Mouse (Mus musculus) lung, postnatal 25 days (tissue): ENCODE measurements around the gene Hoxa5.

Experiments used
- DNase-seq: peaks from one replicate; pipeline ENCODE4 v3.0.0; 2022; ENCODE audit warnings: low spot score

Gene Hoxa5

GRCm38 (mm10) chr6:52240389-52241000 is 36.1 kb upstream of the Hoxa5 start, which contains the start of gene Hoxa10:
Gene Hoxa10, minus strand, starts transcription at chr6:52240854.
- peak; percentile 69 for DNase-seq

GRCm38 (mm10) chr6:52239625-52240388 is 35.4 kb upstream of the Hoxa5 start:
- DNase-seq: no peak

- no peak for DNase-seq
Observed at GRCm38 (mm10) chr6:52238976-52239375, 34.6 kb upstream of the Hoxa5 start.

- DNase-seq: no peak
Observed at GRCm38 (mm10) chr6:52238155-52238545, 33.8 kb upstream of the Hoxa5 start.

- no peak for DNase-seq
Observed at GRCm38 (mm10) chr6:52237346-52238154, 33.2 kb upstream of the Hoxa5 start.

GRCm38 (mm10) chr6:52236806-52237205 is 32.4 kb upstream of the Hoxa5 start:
- no peak for DNase-seq

- DNase-seq: no peak
Observed at GRCm38 (mm10) chr6:52235866-52236265, 31.5 kb upstream of the Hoxa5 start.

- no peak for DNase-seq
Observed at GRCm38 (mm10) chr6:52235267-52235666, 30.9 kb upstream of the Hoxa5 start.

- DNase-seq: no peak
Observed at GRCm38 (mm10) chr6:52234428-52235140, 30.2 kb upstream of the Hoxa5 start.

- no peak for DNase-seq
Observed at GRCm38 (mm10) chr6:52233546-52234427, 29.4 kb upstream of the Hoxa5 start.

GRCm38 (mm10) chr6:52232984-52233545 is 28.7 kb upstream of the Hoxa5 start:
- DNase-seq: no peak

GRCm38 (mm10) chr6:52232568-52232965 is 28.2 kb upstream of the Hoxa5 start:
- no peak for DNase-seq

GRCm38 (mm10) chr6:52231885-52232567 is 27.6 kb upstream of the Hoxa5 start:
- DNase-seq: no peak

- no peak for DNase-seq
Observed at GRCm38 (mm10) chr6:52230516-52231165, 26.3 kb upstream of the Hoxa5 start, which contains the start of gene Hoxa9. Gene Hoxa9, minus strand, starts transcription at chr6:52231089.

GRCm38 (mm10) chr6:52229558-52230416 is 25.4 kb upstream of the Hoxa5 start:
- no peak for DNase-seq

GRCm38 (mm10) chr6:52228475-52229465 is 24.4 kb upstream of the Hoxa5 start:
- no peak for DNase-seq

- DNase-seq: no peak
Observed at GRCm38 (mm10) chr6:52227470-52228222, 23.3 kb upstream of the Hoxa5 start.
